Mouse (Mus musculus): ENCODE results near the gene Ephb2. TPM values are rescaled to one million over a fixed set of nuclear protein-coding genes. Genes with fewer than 3 reads are reported as not detected.
A peak's percentile ranks its signal among the peaks of the same experiment; 100 is the strongest.

The Ephb2 gene
- polyA plus RNA-seq, 1 experiment from 2014 or later = 30.8 TPM

GRCm38 (mm10) chr4:136734210-136734803 is 101.5 kb downstream of the Ephb2 start:
- Histone ChIP-seq H3K27ac (peak overlapping the region; percentile 73), H3K9ac (no peak overlapping the region)

GRCm38 (mm10) chr4:136733217-136733865 is 102.4 kb downstream of the Ephb2 start:
- H3K27ac ChIP-seq = peak overlapping the region; percentile 73
- H3K27me3 ChIP-seq = no peaks in the 10 kb centered on the region
- no peaks in the 10 kb centered on the region for H3K9me3 ChIP-seq (replicated peaks)
- no peak overlapping the region for H3K4me3 ChIP-seq
- H3K4me1 ChIP-seq = peaks cover 56% of the 10 kb centered on the region
- H3K36me3 ChIP-seq = no peaks in the 10 kb centered on the region
- no peak for ATAC-seq (ENCODE audit: low FRiP score)
- H3K9ac ChIP-seq = peak overlapping the region; percentile 32; the same call in 1 of the 2 replicates
- 31% methylated on average over 11 of the region's 11 CpGs for WGBS
- no peak overlapping the region for H3K4me2 ChIP-seq (replicated peaks)

More at GRCm38 (mm10) chr4:136734210-136734803, 101.5 kb downstream of the Ephb2 start:
- 50% methylated on average over 15 of the region's 15 CpGs for WGBS
- peaks cover 65% of the 10 kb centered on the region for H3K4me1 ChIP-seq
- ATAC-seq (ENCODE audit: low FRiP score) = peak; percentile 14; the same call in 1 of the 2 replicates
- H3K4me3 ChIP-seq = no peak overlapping the region
- no peaks in the 10 kb centered on the region for H3K36me3 ChIP-seq
- no peaks in the 10 kb centered on the region for H3K9me3 ChIP-seq (replicated peaks)
- no peaks in the 10 kb centered on the region for H3K27me3 ChIP-seq
- H3K4me2 ChIP-seq (replicated peaks) = no peak overlapping the region

GRCm38 (mm10) chr4:136732536-136733121 is 103.2 kb downstream of the Ephb2 start:
- H3K9me3 ChIP-seq (replicated peaks) = no peaks in the 10 kb centered on the region
- ATAC-seq (ENCODE audit: low FRiP score) = no peak
- H3K9ac ChIP-seq = no peak overlapping the region
- H3K4me1 ChIP-seq = peaks cover 58% of the 10 kb centered on the region
- H3K27ac ChIP-seq = 0 out of 2 replicates have a peak overlapping the region, but pooled peaks have one; percentile 73
- no peak overlapping the region for H3K4me2 ChIP-seq (replicated peaks)
- no peak overlapping the region for H3K4me3 ChIP-seq
- no peaks in the 10 kb centered on the region for H3K27me3 ChIP-seq
- H3K36me3 ChIP-seq = no peaks in the 10 kb centered on the region
- 38% methylated on average over 7 of the region's 7 CpGs for WGBS

GRCm38 (mm10) chr4:136731761-136732160 is 104.0 kb downstream of the Ephb2 start:
- no peak overlapping the region for H3K4me3 ChIP-seq
- no peak for ATAC-seq (ENCODE audit: low FRiP score)
- H3K9me3 ChIP-seq (replicated peaks) = no peaks in the 10 kb centered on the region
- no peak overlapping the region for H3K9ac ChIP-seq
- no peak overlapping the region for H3K4me2 ChIP-seq (replicated peaks)
- H3K27ac ChIP-seq = no peak overlapping the region
- WGBS = 61% methylated on average over 5 of the region's 5 CpGs
- no peaks in the 10 kb centered on the region for H3K27me3 ChIP-seq
- no peaks in the 10 kb centered on the region for H3K36me3 ChIP-seq
- H3K4me1 ChIP-seq = peaks cover 66% of the 10 kb centered on the region

- Histone ChIP-seq H3K27me3 (no peaks in the 10 kb centered on the region), H3K27ac (0 out of 2 replicates have a peak overlapping the region, but pooled peaks have one; percentile 8), H3K4me3 (no peak overlapping the region), H3K9ac (no peak overlapping the region), H3K36me3 (no peaks in the 10 kb centered on the region), H3K4me2 (replicated peaks) (no peak overlapping the region), H3K9me3 (replicated peaks) (no peaks in the 10 kb centered on the region), H3K4me1 (peaks cover 63% of the 10 kb centered on the region)
- ATAC-seq (ENCODE audit: low FRiP score) = no peak
- WGBS = 76% methylated on average over 13 of the region's 13 CpGs
Measured at GRCm38 (mm10) chr4:136731008-136731609, 104.7 kb downstream of the Ephb2 start.

GRCm38 (mm10) chr4:136730501-136730900 is 105.3 kb downstream of the Ephb2 start:
- H3K9ac ChIP-seq = no peak overlapping the region
- H3K27me3 ChIP-seq = no peaks in the 10 kb centered on the region
- H3K4me3 ChIP-seq = no peak overlapping the region
- H3K4me1 ChIP-seq = peaks cover 57% of the 10 kb centered on the region
- 90% methylated on average over 9 of the region's 9 CpGs for WGBS
- H3K36me3 ChIP-seq = no peaks in the 10 kb centered on the region
- H3K27ac ChIP-seq = no peak overlapping the region
- no peaks in the 10 kb centered on the region for H3K9me3 ChIP-seq (replicated peaks)
- no peak overlapping the region for H3K4me2 ChIP-seq (replicated peaks)
- ATAC-seq (ENCODE audit: low FRiP score) = no peak

- Histone ChIP-seq H3K9me3 (replicated peaks) (no peaks in the 10 kb centered on the region), H3K4me1 (peaks cover 53% of the 10 kb centered on the region), H3K4me3 (no peak overlapping the region), H3K4me2 (replicated peaks) (no peak overlapping the region), H3K9ac (no peak overlapping the region), H3K36me3 (no peaks in the 10 kb centered on the region), H3K27ac (no peak overlapping the region), H3K27me3 (no peaks in the 10 kb centered on the region)
- WGBS = 90% methylated on average over 2 of the region's 2 CpGs
- no peak for ATAC-seq (ENCODE audit: low FRiP score)
Measured at GRCm38 (mm10) chr4:136729574-136729973, 106.2 kb downstream of the Ephb2 start.

GRCm38 (mm10) chr4:136726941-136727340 is 108.8 kb downstream of the Ephb2 start:
- ATAC-seq (ENCODE audit: low FRiP score) = no peak
- no peaks in the 10 kb centered on the region for H3K9me3 ChIP-seq (replicated peaks)
- no peak overlapping the region for H3K4me3 ChIP-seq
- WGBS = 35% methylated on average over 8 of the region's 8 CpGs
- peak overlapping the region; percentile 24; the same call in 1 of the 2 replicates for H3K27ac ChIP-seq
- no peaks in the 10 kb centered on the region for H3K36me3 ChIP-seq
- no peak overlapping the region for H3K4me2 ChIP-seq (replicated peaks)
- no peaks in the 10 kb centered on the region for H3K27me3 ChIP-seq
- peaks cover 38% of the 10 kb centered on the region for H3K4me1 ChIP-seq
- H3K9ac ChIP-seq = no peak overlapping the region

GRCm38 (mm10) chr4:136724731-136725130 is 111.1 kb downstream of the Ephb2 start:
- Histone ChIP-seq H3K27me3 (no peaks in the 10 kb centered on the region), H3K4me2 (replicated peaks) (no peak overlapping the region), H3K27ac (no peak overlapping the region), H3K9me3 (replicated peaks) (no peaks in the 10 kb centered on the region), H3K4me3 (no peak overlapping the region), H3K36me3 (no peaks in the 10 kb centered on the region), H3K9ac (no peak overlapping the region), H3K4me1 (peaks cover 37% of the 10 kb centered on the region)
- 73% methylated on average over 17 of the region's 17 CpGs for WGBS
- ATAC-seq (ENCODE audit: low FRiP score) = no peak

GRCm38 (mm10) chr4:136722361-136723082 is 113.3 kb downstream of the Ephb2 start:
- Histone ChIP-seq H3K27ac (no peak overlapping the region), H3K9ac (no peak overlapping the region)

GRCm38 (mm10) chr4:136721937-136722336 is 113.9 kb downstream of the Ephb2 start:
- H3K27ac ChIP-seq = no peak overlapping the region
- H3K4me3 ChIP-seq = no peak overlapping the region
- peaks cover 7% of the 10 kb centered on the region; the same call in 1 of the 2 replicates for H3K9me3 ChIP-seq (replicated peaks)
- 0 out of 2 replicates have a peak, but pooled peaks cover 4% of the 10 kb centered on the region for H3K36me3 ChIP-seq
- no peak for ATAC-seq (ENCODE audit: low FRiP score)
- H3K9ac ChIP-seq = no peak overlapping the region
- H3K4me2 ChIP-seq (replicated peaks) = no peak overlapping the region
- H3K4me1 ChIP-seq = peaks cover 27% of the 10 kb centered on the region
- H3K27me3 ChIP-seq = no peaks in the 10 kb centered on the region
- WGBS = 58% methylated on average over 3 of the region's 3 CpGs

More at GRCm38 (mm10) chr4:136722361-136723082, 113.3 kb downstream of the Ephb2 start:
- Histone ChIP-seq H3K4me3 (no peak overlapping the region), H3K4me1 (peaks cover 31% of the 10 kb centered on the region), H3K36me3 (0 out of 2 replicates have a peak, but pooled peaks cover 4% of the 10 kb centered on the region), H3K4me2 (replicated peaks) (no peak overlapping the region), H3K9me3 (replicated peaks) (peaks cover 7% of the 10 kb centered on the region; the same call in 1 of the 2 replicates), H3K27me3 (no peaks in the 10 kb centered on the region)
- no peak for ATAC-seq (ENCODE audit: low FRiP score)
- WGBS = 64% methylated on average over 17 of the region's 17 CpGs

Data from hindbrain, embryonic 12.5 days (tissue).